Mouse (Mus musculus): ENCODE measurements around the gene Slc17a9. TPM values are rescaled to one million over a fixed set of nuclear protein-coding genes. Genes with fewer than 3 reads are reported as not detected.
A peak's percentile ranks its signal among the peaks of the same experiment; 100 is the strongest.

The Slc17a9 gene
- polyA plus RNA-seq, 1 experiment from 2014 or later = 1.7 TPM

DNA sequence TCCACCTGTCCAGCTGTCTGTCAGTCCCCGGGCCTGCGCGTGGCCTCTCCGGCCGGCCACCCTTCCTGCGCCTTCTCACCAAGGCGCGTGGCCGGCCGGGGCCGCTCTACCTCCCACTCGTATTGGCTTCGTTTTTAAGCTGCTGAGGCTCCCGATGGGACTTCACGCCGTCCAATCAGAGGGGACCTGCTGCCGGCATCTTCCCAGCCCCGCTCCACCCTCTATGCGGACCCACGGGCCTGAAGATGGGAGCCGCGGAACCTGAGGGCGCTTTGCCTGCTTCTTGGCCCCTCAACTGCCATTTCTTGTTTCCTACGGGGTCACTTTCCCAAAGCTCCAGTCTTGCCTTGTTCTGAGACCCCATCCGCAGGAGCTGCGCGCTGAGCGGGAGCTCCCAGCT lies 51.7 kb downstream of the Slc17a9 start, which contains the start of gene Bhlhe23:
Bhlhe23 (minus strand) TSS at position 108 of the 400 bp plus-strand sequence.
- Histone ChIP-seq H3K27ac (ENCODE audit: low read length) (no peak within 1 kb of the TSS), H3K36me3 (ENCODE audit: control insufficient read depth, insufficient read depth, low read length) (no peaks in the 10 kb centered on the region), H3K9ac (replicated peaks; ENCODE audit: low read depth, low read length) (no peak within 1 kb of the TSS), H3K4me2 (replicated peaks; ENCODE audit: low read depth, low read length) (peak within 1 kb of the TSS; percentile 36), H3K9me3 (ENCODE audit: control insufficient read depth, low read depth, low read length) (no peaks in the 10 kb centered on the region), H3K27me3 (ENCODE audit: control insufficient read depth, insufficient read depth, low read length) (peaks cover 68% of the 10 kb centered on the region), H3K4me3 (ENCODE audit: low read depth, low read length) (peak within 1 kb of the TSS; percentile 20), H3K4me1 (ENCODE audit: control insufficient read depth, insufficient read depth, low read length) (no peaks in the 10 kb centered on the region)
- WGBS = 1% methylated on average over 28 of the region's 28 CpGs
- ATAC-seq (ENCODE audit: insufficient number of reproducible peaks, insufficient read depth, low FRiP score, low read depth) = no peak

DNA sequence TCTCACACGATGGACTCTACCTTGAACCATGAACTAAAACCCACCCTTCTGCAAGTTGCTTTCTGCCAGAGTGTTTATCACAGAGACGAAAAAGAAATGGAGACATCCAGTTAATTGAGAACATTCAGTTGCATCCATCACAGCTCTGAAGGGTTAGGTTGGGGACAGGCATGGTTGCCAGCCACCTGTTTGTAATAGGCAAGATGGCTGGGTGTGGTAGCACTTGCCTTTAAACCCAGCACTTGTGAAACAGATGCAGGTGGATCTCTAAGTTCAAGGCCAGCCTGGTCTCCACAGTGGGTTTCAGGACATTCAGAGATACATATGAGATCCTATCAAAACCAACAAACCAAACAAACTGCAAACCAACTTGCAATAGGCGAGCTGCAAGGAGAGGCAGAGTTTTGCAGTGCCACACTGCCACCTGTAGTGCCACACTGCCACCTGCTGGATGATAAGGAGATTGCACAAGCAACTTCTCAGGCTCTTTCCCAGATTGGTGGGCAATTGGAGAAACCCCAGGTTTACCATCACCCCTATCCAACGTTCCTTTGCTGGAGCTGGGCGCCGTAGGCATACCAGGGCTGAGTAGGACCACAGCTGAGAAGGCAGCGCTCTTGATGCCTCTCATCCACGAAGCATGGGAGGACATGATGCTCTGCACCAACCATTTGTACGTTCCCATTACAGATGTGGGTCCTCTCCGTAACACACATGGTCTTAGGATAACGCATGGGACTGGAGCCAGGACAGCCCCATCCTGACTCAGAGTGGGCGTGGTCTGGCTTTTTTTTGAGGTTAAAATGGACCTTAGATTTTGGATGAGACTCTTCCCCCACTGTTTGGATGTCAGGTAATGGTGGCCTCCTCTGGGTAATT lies 54.4 kb downstream of the Slc17a9 start:
- Histone ChIP-seq H3K4me2 (replicated peaks; ENCODE audit: low read depth, low read length) (no peak overlapping the region), H3K27ac (ENCODE audit: low read length) (no peak overlapping the region), H3K9me3 (ENCODE audit: control insufficient read depth, low read depth, low read length) (no peaks in the 10 kb centered on the region), H3K4me1 (ENCODE audit: control insufficient read depth, insufficient read depth, low read length) (no peaks in the 10 kb centered on the region), H3K4me3 (ENCODE audit: low read depth, low read length) (no peak overlapping the region), H3K27me3 (ENCODE audit: control insufficient read depth, insufficient read depth, low read length) (peaks cover 47% of the 10 kb centered on the region), H3K9ac (replicated peaks; ENCODE audit: low read depth, low read length) (no peak overlapping the region), H3K36me3 (ENCODE audit: control insufficient read depth, insufficient read depth, low read length) (no peaks in the 10 kb centered on the region)
- no peak for ATAC-seq (ENCODE audit: insufficient number of reproducible peaks, insufficient read depth, low FRiP score, low read depth)
- WGBS = 25% methylated on average over 12 of the region's 12 CpGs

DNA sequence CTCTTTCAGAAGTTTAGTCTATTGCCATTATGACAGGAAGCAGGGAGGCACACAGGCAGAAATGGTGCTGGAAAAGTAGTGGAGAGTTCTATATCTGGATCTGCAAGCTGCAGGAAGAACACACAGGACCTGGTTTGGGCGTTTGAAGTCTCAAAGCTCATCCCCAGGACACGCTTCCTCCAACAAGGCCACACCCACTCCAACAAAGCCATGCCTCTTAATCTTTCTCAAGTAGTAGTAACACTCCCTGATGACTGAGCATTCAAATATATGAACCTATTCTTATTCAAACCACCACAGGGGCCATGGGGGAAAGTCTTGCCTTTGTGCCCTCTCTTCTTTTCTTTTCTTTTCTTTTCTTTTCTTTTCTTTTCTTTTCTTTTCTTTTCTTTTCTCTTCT lies 55.2 kb downstream of the Slc17a9 start:
- ATAC-seq (ENCODE audit: insufficient number of reproducible peaks, insufficient read depth, low FRiP score, low read depth) = no peak
- no peak overlapping the region for H3K4me3 ChIP-seq (ENCODE audit: low read depth, low read length)
- H3K9ac ChIP-seq (replicated peaks; ENCODE audit: low read depth, low read length) = no peak overlapping the region
- no peak overlapping the region for H3K27ac ChIP-seq (ENCODE audit: low read length)
- H3K36me3 ChIP-seq (ENCODE audit: control insufficient read depth, insufficient read depth, low read length) = no peaks in the 10 kb centered on the region
- H3K9me3 ChIP-seq (ENCODE audit: control insufficient read depth, low read depth, low read length) = no peaks in the 10 kb centered on the region
- H3K27me3 ChIP-seq (ENCODE audit: control insufficient read depth, insufficient read depth, low read length) = peaks cover 40% of the 10 kb centered on the region
- WGBS = 8% methylated on average over 2 of the region's 2 CpGs
- H3K4me1 ChIP-seq (ENCODE audit: control insufficient read depth, insufficient read depth, low read length) = no peaks in the 10 kb centered on the region
- H3K4me2 ChIP-seq (replicated peaks; ENCODE audit: low read depth, low read length) = no peak overlapping the region

- Histone ChIP-seq H3K4me3 (ENCODE audit: low read depth, low read length) (no peak overlapping the region), H3K4me2 (replicated peaks; ENCODE audit: low read depth, low read length) (no peak overlapping the region), H3K36me3 (ENCODE audit: control insufficient read depth, insufficient read depth, low read length) (no peaks in the 10 kb centered on the region), H3K9ac (replicated peaks; ENCODE audit: low read depth, low read length) (no peak overlapping the region), H3K27ac (ENCODE audit: low read length) (no peak overlapping the region), H3K4me1 (ENCODE audit: control insufficient read depth, insufficient read depth, low read length) (no peaks in the 10 kb centered on the region), H3K9me3 (ENCODE audit: control insufficient read depth, low read depth, low read length) (no peaks in the 10 kb centered on the region), H3K27me3 (ENCODE audit: control insufficient read depth, insufficient read depth, low read length) (no peaks in the 10 kb centered on the region)
- ATAC-seq (ENCODE audit: insufficient number of reproducible peaks, insufficient read depth, low FRiP score, low read depth) = no peak
Observed at GRCm38 (mm10) chr2:180786732-180787131, 61.7 kb downstream of the Slc17a9 start.

DNA sequence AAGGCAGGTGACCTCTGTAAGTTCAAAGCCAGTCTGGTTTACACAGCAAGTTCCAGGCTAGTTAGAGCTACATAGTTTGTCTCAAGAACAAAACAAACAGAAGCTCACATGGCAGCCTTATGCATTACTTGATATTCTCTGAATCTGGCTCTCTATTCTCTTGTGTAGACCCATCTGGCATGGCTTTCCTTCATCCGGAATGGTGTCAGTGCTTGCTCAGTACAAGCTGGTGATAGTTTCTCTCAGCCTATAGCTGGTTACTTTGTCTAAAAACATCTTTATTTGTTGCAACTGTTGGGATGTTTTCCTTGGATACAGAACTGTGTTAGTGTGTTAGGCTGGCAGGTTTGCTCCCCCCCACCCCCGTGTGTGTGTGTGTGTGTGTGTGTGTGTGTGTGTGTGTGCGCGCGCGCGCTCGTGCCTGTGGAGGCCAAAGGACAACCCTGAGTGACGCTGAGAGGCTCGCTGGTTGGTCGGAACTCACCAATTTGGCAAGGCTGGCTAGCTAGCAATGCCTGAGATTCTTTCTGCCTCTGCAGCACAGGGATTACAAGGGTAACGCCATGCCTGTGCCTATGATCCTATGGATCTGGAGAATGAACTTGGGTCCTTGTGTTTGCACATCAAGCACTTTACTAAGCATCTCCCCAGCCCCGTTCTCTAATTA lies 62.6 kb downstream of the Slc17a9 start:
- H3K9me3 ChIP-seq (ENCODE audit: control insufficient read depth, low read depth, low read length) = no peaks in the 10 kb centered on the region
- H3K27me3 ChIP-seq (ENCODE audit: control insufficient read depth, insufficient read depth, low read length) = no peaks in the 10 kb centered on the region
- H3K4me1 ChIP-seq (ENCODE audit: control insufficient read depth, insufficient read depth, low read length) = no peaks in the 10 kb centered on the region
- no peaks in the 10 kb centered on the region for H3K36me3 ChIP-seq (ENCODE audit: control insufficient read depth, insufficient read depth, low read length)
- ATAC-seq (ENCODE audit: insufficient number of reproducible peaks, insufficient read depth, low FRiP score, low read depth) = no peak
- no peak overlapping the region for H3K4me3 ChIP-seq (ENCODE audit: low read depth, low read length)
- H3K4me2 ChIP-seq (replicated peaks; ENCODE audit: low read depth, low read length) = no peak overlapping the region
- WGBS = 77% methylated on average over 13 of the region's 13 CpGs
- H3K27ac ChIP-seq (ENCODE audit: low read length) = no peak overlapping the region
- H3K9ac ChIP-seq (replicated peaks; ENCODE audit: low read depth, low read length) = no peak overlapping the region

DNA sequence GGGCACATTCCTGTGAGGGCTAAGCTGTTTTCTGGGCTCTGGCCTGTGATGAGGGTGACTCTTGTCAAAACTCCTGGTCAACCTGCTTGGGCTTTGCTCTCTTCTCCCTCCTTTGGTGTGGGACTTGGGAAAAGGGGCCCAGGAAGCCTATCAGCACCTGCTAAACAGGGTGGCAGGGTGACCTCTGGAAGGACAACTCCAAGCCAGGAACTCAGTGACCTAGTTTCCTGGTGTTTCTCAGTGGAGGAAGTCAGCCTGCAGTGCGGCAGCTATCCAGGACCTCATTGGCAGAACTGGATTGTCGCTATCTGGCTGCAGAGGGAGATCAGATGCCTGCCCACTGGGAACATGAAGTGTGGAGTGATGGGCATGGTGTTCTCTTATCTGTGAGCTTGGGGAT lies 63.3 kb downstream of the Slc17a9 start:
- no peak overlapping the region for H3K9ac ChIP-seq (replicated peaks; ENCODE audit: low read depth, low read length)
- ATAC-seq (ENCODE audit: insufficient number of reproducible peaks, insufficient read depth, low FRiP score, low read depth) = no peak
- H3K27ac ChIP-seq (ENCODE audit: low read length) = no peak overlapping the region
- H3K4me2 ChIP-seq (replicated peaks; ENCODE audit: low read depth, low read length) = no peak overlapping the region
- no peaks in the 10 kb centered on the region for H3K9me3 ChIP-seq (ENCODE audit: control insufficient read depth, low read depth, low read length)
- H3K27me3 ChIP-seq (ENCODE audit: control insufficient read depth, insufficient read depth, low read length) = no peaks in the 10 kb centered on the region
- no peaks in the 10 kb centered on the region for H3K4me1 ChIP-seq (ENCODE audit: control insufficient read depth, insufficient read depth, low read length)
- no peak overlapping the region for H3K4me3 ChIP-seq (ENCODE audit: low read depth, low read length)
- 19% methylated on average over 2 of the region's 2 CpGs for WGBS
- H3K36me3 ChIP-seq (ENCODE audit: control insufficient read depth, insufficient read depth, low read length) = no peaks in the 10 kb centered on the region

GRCm38 (mm10) chr2:180788843-180789242 lies 63.8 kb downstream of the Slc17a9 start:
- no peak overlapping the region for H3K4me3 ChIP-seq (ENCODE audit: low read depth, low read length)
- H3K27me3 ChIP-seq (ENCODE audit: control insufficient read depth, insufficient read depth, low read length) = no peaks in the 10 kb centered on the region
- H3K9ac ChIP-seq (replicated peaks; ENCODE audit: low read depth, low read length) = no peak overlapping the region
- ATAC-seq (ENCODE audit: insufficient number of reproducible peaks, insufficient read depth, low FRiP score, low read depth) = no peak
- H3K9me3 ChIP-seq (ENCODE audit: control insufficient read depth, low read depth, low read length) = no peaks in the 10 kb centered on the region
- no peaks in the 10 kb centered on the region for H3K36me3 ChIP-seq (ENCODE audit: control insufficient read depth, insufficient read depth, low read length)
- no peak overlapping the region for H3K4me2 ChIP-seq (replicated peaks; ENCODE audit: low read depth, low read length)
- H3K4me1 ChIP-seq (ENCODE audit: control insufficient read depth, insufficient read depth, low read length) = no peaks in the 10 kb centered on the region
- no peak overlapping the region for H3K27ac ChIP-seq (ENCODE audit: low read length)
- WGBS = 7% methylated on average over 7 of the region's 7 CpGs

DNA sequence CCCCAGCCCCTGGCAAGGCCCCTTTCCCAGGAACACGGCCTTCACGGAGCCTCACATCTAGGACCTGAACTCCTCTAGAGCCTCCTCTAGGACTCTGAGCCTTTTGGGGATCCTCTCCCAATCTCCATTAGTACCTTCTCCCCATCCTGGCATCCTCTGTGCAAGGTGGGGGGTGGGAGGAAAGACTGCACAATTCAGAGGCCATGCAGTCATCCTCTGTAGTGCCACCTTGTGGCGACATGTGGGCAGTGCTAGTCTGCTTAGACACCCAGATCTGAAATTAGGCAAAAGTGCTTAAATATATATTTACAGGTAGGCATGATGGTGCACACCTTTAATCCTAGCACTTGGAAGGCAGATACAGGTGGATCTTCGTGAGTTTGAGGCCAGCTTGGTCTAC lies 66.6 kb downstream of the Slc17a9 start:
- no peaks in the 10 kb centered on the region for H3K9me3 ChIP-seq (ENCODE audit: control insufficient read depth, low read depth, low read length)
- ATAC-seq (ENCODE audit: insufficient number of reproducible peaks, insufficient read depth, low FRiP score, low read depth) = no peak
- H3K9ac ChIP-seq (replicated peaks; ENCODE audit: low read depth, low read length) = no peak overlapping the region
- no peak overlapping the region for H3K4me2 ChIP-seq (replicated peaks; ENCODE audit: low read depth, low read length)
- WGBS = 34% methylated on average over 4 of the region's 4 CpGs
- no peak overlapping the region for H3K4me3 ChIP-seq (ENCODE audit: low read depth, low read length)
- no peaks in the 10 kb centered on the region for H3K27me3 ChIP-seq (ENCODE audit: control insufficient read depth, insufficient read depth, low read length)
- no peaks in the 10 kb centered on the region for H3K4me1 ChIP-seq (ENCODE audit: control insufficient read depth, insufficient read depth, low read length)
- no peak overlapping the region for H3K27ac ChIP-seq (ENCODE audit: low read length)
- no peaks in the 10 kb centered on the region for H3K36me3 ChIP-seq (ENCODE audit: control insufficient read depth, insufficient read depth, low read length)

Data from stomach, embryonic 14.5 days (tissue).